Mouse (Mus musculus) gastrocnemius, postnatal 36 days (tissue): Measurements from ENCODE around the gene Rab4a. TPM values are rescaled to one million over a fixed set of nuclear protein-coding genes. Genes with fewer than 3 reads are reported as not detected.

ENCODE experiments used
- DNase-seq, 2 experiments: peaks; one replicate each; pipeline ENCODE4 v3.0.0; 2022
- intact Hi-C: fragments of 180-260 bp; cut with DNase I; formaldehyde crosslinking; loops from one replicate; pipeline ENCODE4 v1.15.1; 2025
- total RNA-seq, 2 experiments: library from RNA; stranded (reverse); gene quantifications; 2 replicates each; pipeline ENCODE4 v1.2.3; 2021

Rab4a gene
- total RNA-seq, 2 experiments from 2014 or later, result 10.5 to 11.7 TPM

DNA sequence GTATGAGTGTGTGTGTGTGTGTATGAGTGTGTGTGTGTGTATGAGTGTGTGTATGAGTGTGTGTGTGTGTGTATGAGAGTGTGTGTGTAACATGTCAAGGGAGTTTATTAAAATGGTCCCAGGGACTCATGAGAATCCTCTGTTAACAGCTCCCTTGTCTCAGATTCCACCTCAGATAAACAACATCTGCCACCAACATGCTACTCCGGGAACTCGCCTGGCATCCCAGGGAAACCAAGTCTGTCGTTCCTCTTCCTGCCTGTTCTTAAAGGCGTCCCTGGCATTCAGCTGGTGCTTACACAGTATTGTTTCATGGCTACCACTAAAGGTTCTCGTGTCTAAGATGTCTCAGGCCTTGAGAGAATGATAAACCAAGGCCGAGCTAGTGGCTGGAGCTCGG lies 38.6 kb downstream of the Rab4a start:
- intact Hi-C loops, result no loop called here
- no peak for DNase-seq

DNA sequence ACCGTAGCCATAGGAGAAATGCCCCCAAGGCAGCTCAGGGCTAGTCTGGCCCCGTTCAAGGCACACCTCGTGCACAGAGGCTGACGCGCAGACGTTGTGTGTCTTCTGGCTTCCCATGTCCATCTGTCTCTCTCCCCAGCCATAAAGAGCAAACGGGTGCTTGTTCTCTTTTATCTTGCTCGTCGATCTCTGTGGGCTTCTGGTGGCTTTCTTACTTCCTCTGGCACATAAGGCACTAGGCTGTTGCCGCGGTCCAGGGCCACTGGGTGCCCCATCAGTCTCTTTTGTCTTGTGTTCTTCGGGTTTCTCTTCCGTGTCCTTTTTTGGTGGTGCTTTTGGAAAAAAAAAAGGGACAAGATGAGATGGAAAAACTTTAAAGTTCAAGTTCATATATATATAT lies 39.3 kb downstream of the Rab4a start:
- intact Hi-C loops, result no loop called here
- no peak for DNase-seq

DNA sequence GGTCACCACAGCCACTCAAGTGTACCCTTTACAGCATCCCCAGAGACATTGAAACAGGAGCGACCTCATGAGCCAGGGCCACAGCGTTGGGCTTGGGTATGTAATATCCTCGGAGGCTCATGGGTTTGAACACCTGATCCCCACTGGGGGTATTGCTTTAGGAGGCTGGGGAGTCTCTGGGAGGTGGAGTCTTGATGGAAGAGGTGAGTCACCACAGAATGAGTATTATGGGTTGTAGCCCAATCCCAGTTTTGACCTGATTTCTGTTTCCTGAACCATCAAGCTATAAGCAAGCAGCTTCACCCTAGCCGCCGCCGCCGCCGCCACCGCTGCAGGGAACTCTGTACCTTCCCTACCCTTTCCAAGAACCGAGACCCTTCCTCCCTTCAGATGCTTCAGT lies 40.2 kb downstream of the Rab4a start:
- intact Hi-C loops, result no loop called here
- no peak for DNase-seq

GRCm38 (mm10) chr8:123846509-123846908 lies 40.7 kb downstream of the Rab4a start:
- intact Hi-C loops, result no loop called here
- no peak for DNase-seq

- intact Hi-C loops, result no loop called here
- no peak for DNase-seq
These were observed 41.8 kb downstream of the Rab4a start for GRCm38 (mm10) chr8:123847546-123847945.

- no peak for DNase-seq
- intact Hi-C loops, result no loop called here
These were observed 43.6 kb downstream of the Rab4a start for GRCm38 (mm10) chr8:123849352-123849751.

GRCm38 (mm10) chr8:123851590-123851989 lies 45.8 kb downstream of the Rab4a start:
- no peak for DNase-seq
- intact Hi-C loops, result no loop called here

GRCm38 (mm10) chr8:123854252-123854651 lies 48.5 kb downstream of the Rab4a start:
- no peak for DNase-seq
- intact Hi-C loops, result no loop called here

DNA sequence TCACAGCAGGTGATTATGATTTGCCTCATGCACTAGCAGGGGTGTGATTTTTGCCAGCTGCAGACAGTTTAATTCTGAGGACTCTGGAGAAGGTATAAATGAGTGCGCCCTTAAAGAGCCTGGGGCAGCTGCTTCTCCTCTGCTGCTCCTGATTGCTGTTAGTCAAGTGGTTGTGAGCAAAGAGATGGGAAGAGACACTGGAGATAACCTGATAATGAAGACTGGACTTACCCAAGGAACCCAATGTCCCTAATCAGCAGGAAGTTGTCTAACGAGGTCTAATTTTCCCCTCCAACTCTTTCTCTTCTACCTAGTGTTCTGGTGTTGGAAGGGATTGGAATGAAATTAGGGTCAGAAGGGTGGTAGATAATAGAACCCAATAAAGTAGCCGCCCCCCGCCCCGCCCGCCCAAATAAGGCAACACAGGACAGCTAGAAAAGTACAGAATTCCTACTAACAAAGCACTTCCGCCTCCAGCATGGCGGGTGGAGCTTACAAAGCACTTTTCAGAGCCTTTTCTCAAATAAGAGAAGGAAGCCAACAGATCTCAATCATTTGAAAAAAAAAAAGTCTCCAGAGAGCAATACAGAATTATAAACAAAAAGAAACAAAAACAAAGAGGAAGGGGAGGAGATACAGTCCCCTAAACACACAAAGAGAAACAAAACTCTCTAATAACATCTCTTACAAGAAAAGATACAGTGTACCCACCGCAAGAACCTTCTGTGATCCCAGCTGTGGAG lies 49.1 kb downstream of the Rab4a start:
- no peak for DNase-seq
- intact Hi-C loops, result no loop called here

- intact Hi-C loops, result no loop called here
- no peak for DNase-seq
These were observed 51.6 kb downstream of the Rab4a start for GRCm38 (mm10) chr8:123857361-123857760.

DNA sequence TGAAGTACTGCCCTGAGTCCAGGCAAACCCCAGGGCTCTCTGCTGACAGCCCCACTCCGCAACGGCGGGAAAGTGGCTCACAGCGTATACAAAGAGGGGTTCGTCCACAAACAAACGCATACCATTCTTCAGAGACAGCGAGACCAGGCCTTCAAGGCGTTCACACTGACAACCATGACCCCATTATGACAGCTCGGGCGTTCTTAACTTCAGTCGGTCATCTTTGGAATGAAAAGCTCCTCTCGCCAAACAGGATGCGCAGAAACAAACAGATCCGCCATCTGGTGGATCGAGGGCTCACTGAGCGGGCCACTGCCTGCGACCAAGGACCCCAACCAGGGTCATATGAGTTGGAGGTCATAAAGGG lies 52.8 kb downstream of the Rab4a start:
- DNase-seq, result no peak
- intact Hi-C loops, result no loop called here

GRCm38 (mm10) chr8:123858941-123859647 lies 53.3 kb downstream of the Rab4a start:
- peak; percentile 83 to 87 for DNase-seq
- intact Hi-C loops, result no loop called here

DNA sequence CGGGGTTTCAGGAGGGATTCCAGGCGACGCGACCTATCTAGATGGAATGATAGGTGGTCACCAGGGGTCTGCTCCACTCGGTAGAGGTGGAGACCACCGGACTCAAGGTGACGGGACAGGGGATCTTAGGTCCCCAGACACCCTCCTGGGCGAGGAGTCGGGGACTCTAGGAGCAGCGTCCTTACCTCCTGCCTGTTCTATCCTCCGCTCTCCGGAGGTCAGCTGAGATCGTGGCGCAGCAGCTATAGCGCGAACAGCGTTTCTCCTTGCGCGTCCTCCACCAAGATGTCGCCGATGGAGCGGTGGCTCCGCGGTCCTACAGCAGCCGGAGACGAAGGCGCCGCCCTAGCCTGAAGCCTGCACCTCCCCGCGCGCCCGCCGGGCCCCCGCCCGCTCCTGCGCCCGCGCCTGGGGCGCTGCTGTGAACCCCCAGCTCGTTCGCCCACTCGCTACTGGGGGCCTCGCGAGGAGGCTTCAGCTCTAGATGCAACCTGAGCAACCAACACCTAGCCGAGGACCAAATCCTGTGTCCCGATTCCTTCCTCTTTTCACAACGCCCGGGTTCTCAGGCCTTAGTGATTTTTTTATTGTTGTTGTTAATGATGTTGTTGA lies 54.0 kb downstream of the Rab4a start, which contains the start of gene Ccsap:
Gene Ccsap, minus strand, starts transcription at position 562 of the 612 bp plus-strand sequence.
- peak in 1 of 2 experiments; percentile 47 for DNase-seq
- intact Hi-C loops, result no loop called here

DNA sequence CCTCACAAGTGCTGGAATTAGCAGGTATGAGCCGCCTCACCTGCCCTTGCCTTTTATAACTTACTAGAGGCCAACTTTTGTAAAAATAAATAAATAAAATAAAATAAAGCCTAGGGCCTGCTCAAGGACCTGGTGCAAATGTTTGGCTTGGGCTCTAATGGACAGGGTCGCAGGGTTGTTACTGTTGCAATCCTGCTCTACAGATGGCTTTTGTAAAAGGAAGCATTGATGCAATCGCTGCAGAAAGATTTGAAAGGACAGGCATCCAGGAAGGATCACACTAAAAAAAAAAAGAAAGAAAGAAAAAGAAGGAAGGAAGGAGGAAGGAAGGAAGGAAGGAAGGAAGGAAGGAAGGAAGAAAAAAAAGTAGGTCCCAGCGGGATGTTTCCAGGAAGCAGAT lies 54.6 kb downstream of the Rab4a start:
- no peak for DNase-seq

GRCm38 (mm10) chr8:123865786-123866185 lies 60.0 kb downstream of the Rab4a start:
- DNase-seq, result no peak
- intact Hi-C loops, result no loop called here

More for the DNA sequence above, 54.6 kb downstream of the Rab4a start:
- intact Hi-C loops, result no loop called here

- intact Hi-C loops, result no loop called here
- no peak for DNase-seq
These were observed 61.2 kb downstream of the Rab4a start for GRCm38 (mm10) chr8:123866971-123867370.

GRCm38 (mm10) chr8:123872048-123872447 lies 66.3 kb downstream of the Rab4a start:
- peak; percentile 50 to 63 for DNase-seq
- intact Hi-C loops, result no loop called here

GRCm38 (mm10) chr8:123873364-123873763 lies 67.6 kb downstream of the Rab4a start:
- intact Hi-C loops, result no loop called here

DNA sequence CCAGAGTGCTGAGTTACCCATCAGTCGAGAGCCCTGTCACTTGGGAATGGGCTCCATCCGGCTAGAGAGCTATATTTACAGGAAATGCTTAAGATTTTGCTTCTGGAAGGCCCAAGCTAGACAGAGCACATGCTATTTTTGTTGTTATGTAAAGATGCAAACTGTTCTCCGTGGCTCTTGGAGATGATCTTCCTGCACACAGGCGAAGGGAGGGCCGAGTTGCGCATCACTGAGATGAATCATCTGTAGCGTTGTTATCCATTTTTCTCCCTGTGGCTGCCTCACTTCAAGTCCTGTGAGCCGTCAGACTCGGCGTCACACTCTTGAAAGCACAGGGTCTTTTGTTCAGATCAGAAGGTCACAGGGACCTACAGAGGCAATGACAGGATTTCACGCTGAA lies 68.5 kb downstream of the Rab4a start:
- intact Hi-C loops, result no loop called here
- no peak for DNase-seq

More at GRCm38 (mm10) chr8:123873364-123873763, 67.6 kb downstream of the Rab4a start:
- DNase-seq, result no peak

GRCm38 (mm10) chr8:123877865-123878264 lies 72.1 kb downstream of the Rab4a start:
- intact Hi-C loops, result no loop called here
- no peak for DNase-seq

DNA sequence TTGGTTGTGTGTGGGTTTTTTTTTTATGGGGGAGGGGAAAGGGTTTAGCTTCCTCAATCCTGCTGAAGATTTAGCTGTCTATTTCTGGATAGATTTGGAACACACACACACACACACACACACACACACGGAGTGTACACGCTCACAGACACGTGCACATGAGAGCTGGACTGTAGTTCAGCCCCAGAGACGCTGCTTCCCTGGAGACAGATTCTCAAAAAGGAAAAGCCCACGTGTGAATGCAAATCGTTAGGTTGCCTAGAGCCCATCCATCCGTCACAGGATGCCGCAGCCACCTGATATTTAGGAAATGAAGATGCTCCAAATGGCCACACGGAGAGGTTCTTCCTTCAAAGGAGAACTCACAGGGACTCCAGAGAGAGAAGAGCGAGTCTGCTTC lies 74.5 kb downstream of the Rab4a start:
- intact Hi-C loops, result no loop called here
- no peak for DNase-seq
